Mouse (Mus musculus) intestine, embryonic 14.5 days (tissue): Measurements from ENCODE around the gene Col15a1. TPM values are rescaled to one million over a fixed set of nuclear protein-coding genes. Genes with fewer than 3 reads are reported as not detected.

Experiments used
- ATAC-seq: fragments of 200-750 bp; cut with Nextera tagmentation; replicated peaks from 2 replicates; pipeline ENCODE4 v1.8.0; 2017; ENCODE audit warnings: low read depth, moderate number of reproducible peaks, moderate TSS enrichment, moderate library complexity; ENCODE audit not compliant: low FRiP score, low TSS enrichment
- DNase-seq: peaks from one replicate; pipeline ENCODE4 v3.0.0-alpha.2; 2018; ENCODE audit warnings: low spot score
- H3K27ac ChIP-seq: fragments of 300-500 bp; sonication (generic); 2 replicates; pipeline ENCODE4 v1.5.1; 2014; ENCODE audit warnings: low read depth, mild to moderate bottlenecking, control low read depth
- H3K27me3 ChIP-seq: fragments of 300-500 bp; sonication (generic); replicated peaks from 2 replicates; pipeline ENCODE4 v1.6.1; 2014; ENCODE audit warnings: low read length, control low read depth; ENCODE audit not compliant: control insufficient read depth, insufficient read depth
- H3K36me3 ChIP-seq: fragments of 300-500 bp; sonication (generic); 2 replicates; pipeline ENCODE4 v1.6.1; 2014; ENCODE audit warnings: low read length, control low read depth; ENCODE audit not compliant: control insufficient read depth, insufficient read depth
- H3K4me1 ChIP-seq: fragments of 300-500 bp; sonication (generic); replicated peaks from 2 replicates; pipeline ENCODE4 v1.6.1; 2014; ENCODE audit warnings: low read length, control low read depth, mixed read lengths; ENCODE audit not compliant: control insufficient read depth, insufficient read depth
- H3K4me2 ChIP-seq: fragments of 300-500 bp; sonication (generic); 2 replicates; pipeline ENCODE4 v1.6.1; 2014; ENCODE audit warnings: low read length
- H3K4me3 ChIP-seq: fragments of 300-500 bp; sonication (generic); 2 replicates; pipeline ENCODE4 v1.5.1; 2014; ENCODE audit warnings: low read depth, low read length, control low read depth, mixed read lengths
- H3K9ac ChIP-seq: fragments of 300-500 bp; sonication (generic); 2 replicates; pipeline ENCODE4 v1.6.1; 2014; ENCODE audit warnings: mild to moderate bottlenecking, low read length
- H3K9me3 ChIP-seq: fragments of 300-500 bp; sonication (generic); 2 replicates; pipeline ENCODE4 v1.6.1; 2016; ENCODE audit warnings: low read length, control low read depth; ENCODE audit not compliant: control insufficient read depth
- WGBS: fragments of 180-500 bp; shearing (Covaris S2); extraction: QIAGEN DNeasy Blood & Tissue Kit; methylation state at CpG from one replicate; pipeline ENCODE4 v1.1.7; 2014; 5-methylcytosine and 5-hydroxymethylcytosine counted together
- polyA plus RNA-seq: library from polyadenylated mRNA; unstranded; fragments of >200 nt; fragmentation: Nextera tagmentation; extraction: Ambion mirVana; gene quantifications from 2 replicates; pipeline ENCODE4 v1.2.1, GENCODE M21; 2014

Gene Col15a1
- polyA plus RNA-seq, 1 experiment from 2014 or later, result 15.5 TPM

DNA sequence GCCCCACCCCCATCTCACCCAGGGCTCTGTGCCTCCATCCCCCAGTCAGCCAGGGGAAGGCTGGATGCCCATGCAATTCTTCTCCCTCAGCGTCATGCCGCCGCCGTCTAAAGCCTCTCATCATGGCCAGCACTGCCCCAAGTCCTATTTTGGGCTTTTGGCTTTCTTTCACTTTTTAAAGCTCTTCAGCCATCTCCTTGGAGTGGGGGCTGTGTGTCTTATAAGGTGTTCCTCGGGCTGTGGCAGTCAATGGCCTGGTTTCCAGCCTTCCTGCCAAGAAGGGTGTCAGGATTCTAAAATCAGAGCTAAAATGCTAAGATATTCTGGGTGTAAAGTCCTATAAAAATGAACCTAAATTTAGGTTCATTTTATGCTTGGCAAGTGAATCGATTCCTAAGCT is 39.6 kb downstream of the Col15a1 start:
- no peaks in the 10 kb centered on the region for H3K36me3 ChIP-seq
- 74% methylated on average over 6 of the region's 6 CpGs for WGBS
- no peak overlapping the region for H3K27ac ChIP-seq
- no peak for DNase-seq
- H3K9ac ChIP-seq, result no peak overlapping the region
- no peaks in the 10 kb centered on the region for H3K4me1 ChIP-seq
- ATAC-seq, result no peak
- peaks cover 2% of the 10 kb centered on the region; the same call in 1 of the 2 replicates for H3K9me3 ChIP-seq
- no peak overlapping the region for H3K4me2 ChIP-seq
- H3K4me3 ChIP-seq, result no peak overlapping the region
- no peaks in the 10 kb centered on the region for H3K27me3 ChIP-seq

GRCm38 (mm10) chr4:47249193-47249592 is 41.2 kb downstream of the Col15a1 start:
- WGBS, result 86% methylated on average over 6 of the region's 6 CpGs
- H3K4me2 ChIP-seq, result no peak overlapping the region
- H3K27ac ChIP-seq, result no peak overlapping the region

GRCm38 (mm10) chr4:47251069-47251468 is 43.1 kb downstream of the Col15a1 start:
- no peak overlapping the region for H3K4me2 ChIP-seq
- no peaks in the 10 kb centered on the region for H3K4me1 ChIP-seq
- no peak overlapping the region for H3K9ac ChIP-seq
- no peak overlapping the region for H3K4me3 ChIP-seq
- H3K9me3 ChIP-seq, result peaks cover 8% of the 10 kb centered on the region; the same call in 1 of the 2 replicates
- ATAC-seq (0 out of 2 replicates have a peak, but pooled peaks have one; percentile 51), DNase-seq (peak; percentile 77)
- 39% methylated on average over 5 of the region's 5 CpGs for WGBS
- no peaks in the 10 kb centered on the region for H3K36me3 ChIP-seq
- H3K27me3 ChIP-seq, result no peaks in the 10 kb centered on the region
- H3K27ac ChIP-seq, result no peak overlapping the region

More at GRCm38 (mm10) chr4:47249193-47249592, 41.2 kb downstream of the Col15a1 start:
- Histone ChIP-seq H3K4me1 (no peaks in the 10 kb centered on the region), H3K9me3 (peaks cover 8% of the 10 kb centered on the region; the same call in 1 of the 2 replicates), H3K4me3 (no peak overlapping the region), H3K9ac (no peak overlapping the region), H3K27me3 (no peaks in the 10 kb centered on the region), H3K36me3 (no peaks in the 10 kb centered on the region)
- ATAC-seq (no peak), DNase-seq (no peak)

GRCm38 (mm10) chr4:47251693-47252435 is 43.9 kb downstream of the Col15a1 start:
- no peak overlapping the region for H3K27ac ChIP-seq
- H3K9me3 ChIP-seq, result peaks cover 8% of the 10 kb centered on the region; the same call in 1 of the 2 replicates
- ATAC-seq (no peak), DNase-seq (no peak)
- no peak overlapping the region for H3K4me2 ChIP-seq
- no peaks in the 10 kb centered on the region for H3K36me3 ChIP-seq
- no peaks in the 10 kb centered on the region for H3K4me1 ChIP-seq
- no peak overlapping the region for H3K4me3 ChIP-seq
- 83% methylated on average over 11 of the region's 11 CpGs for WGBS
- no peak overlapping the region for H3K9ac ChIP-seq
- H3K27me3 ChIP-seq, result no peaks in the 10 kb centered on the region

DNA sequence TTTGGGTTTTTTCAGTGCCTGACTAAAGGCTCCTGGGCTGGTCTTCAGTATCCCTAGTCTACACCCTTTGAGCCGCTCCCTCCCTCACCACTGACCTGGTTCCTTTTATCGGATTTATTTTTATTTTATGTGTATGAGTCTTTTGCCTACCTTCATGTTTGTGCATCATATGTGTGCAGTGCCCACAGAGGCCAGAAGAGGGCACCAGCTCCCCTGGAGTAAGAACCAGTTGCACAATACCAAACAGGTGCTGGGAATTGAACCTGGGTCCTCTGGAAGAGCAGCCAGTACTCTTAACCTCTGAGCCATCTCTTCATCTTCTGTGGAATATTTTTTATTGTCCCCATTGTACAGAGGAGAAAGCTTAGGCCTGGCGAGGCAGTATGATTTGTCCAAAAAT is 44.7 kb downstream of the Col15a1 start:
- Histone ChIP-seq H3K36me3 (no peaks in the 10 kb centered on the region), H3K4me1 (no peaks in the 10 kb centered on the region), H3K27me3 (no peaks in the 10 kb centered on the region), H3K4me2 (no peak overlapping the region), H3K9ac (no peak overlapping the region), H3K27ac (no peak overlapping the region), H3K9me3 (peaks cover 8% of the 10 kb centered on the region; the same call in 1 of the 2 replicates), H3K4me3 (no peak overlapping the region)
- no peak for DNase-seq
- ATAC-seq, result no peak
- WGBS, result 98% methylated on average over 3 of the region's 3 CpGs

GRCm38 (mm10) chr4:47255641-47256040 is 47.7 kb downstream of the Col15a1 start:
- H3K27me3 ChIP-seq, result no peaks in the 10 kb centered on the region
- H3K4me1 ChIP-seq, result no peaks in the 10 kb centered on the region
- H3K4me3 ChIP-seq, result no peak overlapping the region
- H3K9me3 ChIP-seq, result peaks cover 8% of the 10 kb centered on the region; the same call in 1 of the 2 replicates
- H3K9ac ChIP-seq, result no peak overlapping the region
- H3K36me3 ChIP-seq, result no peaks in the 10 kb centered on the region
- peak; percentile 90 for DNase-seq
- no peak overlapping the region for H3K4me2 ChIP-seq
- peak; percentile 53; the same call in 1 of the 2 replicates for ATAC-seq
- H3K27ac ChIP-seq, result no peak overlapping the region
- WGBS, result 50% methylated on average over 4 of the region's 4 CpGs

GRCm38 (mm10) chr4:47258201-47258600 is 50.2 kb downstream of the Col15a1 start:
- H3K4me3 ChIP-seq, result no peak overlapping the region
- H3K4me2 ChIP-seq, result no peak overlapping the region
- no peak overlapping the region for H3K27ac ChIP-seq
- WGBS, result 44% methylated on average over 3 of the region's 3 CpGs
- no peak for ATAC-seq
- H3K9ac ChIP-seq, result no peak overlapping the region
- H3K9me3 ChIP-seq, result peaks cover under 1% of the 10 kb centered on the region; the same call in 1 of the 2 replicates
- DNase-seq, result no peak
- no peaks in the 10 kb centered on the region for H3K27me3 ChIP-seq
- H3K36me3 ChIP-seq, result no peaks in the 10 kb centered on the region
- no peaks in the 10 kb centered on the region for H3K4me1 ChIP-seq

DNA sequence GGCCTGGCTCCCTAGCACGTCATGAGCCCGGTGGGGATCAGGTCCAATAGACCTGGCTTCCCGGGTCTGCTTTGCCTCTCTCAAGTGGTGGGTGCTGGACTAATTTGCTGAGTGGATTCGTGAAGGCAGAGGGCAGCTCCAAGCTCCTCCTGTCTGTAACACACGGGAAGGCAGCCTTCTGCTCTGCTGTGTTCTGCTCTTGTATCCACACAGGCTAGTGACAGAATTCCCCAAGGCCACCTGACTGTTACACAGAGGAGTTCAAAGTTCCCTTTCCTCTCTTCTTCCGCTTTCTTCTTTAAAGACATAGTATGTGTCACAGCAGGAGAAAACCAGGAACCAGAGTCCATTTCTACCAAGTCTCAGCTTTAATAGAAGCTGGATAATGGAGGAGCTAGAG is 53.1 kb downstream of the Col15a1 start:
- WGBS, result 70% methylated on average over 6 of the region's 6 CpGs
- Histone ChIP-seq H3K36me3 (no peaks in the 10 kb centered on the region), H3K4me2 (no peak overlapping the region), H3K4me3 (no peak overlapping the region), H3K9ac (no peak overlapping the region), H3K4me1 (no peaks in the 10 kb centered on the region), H3K27ac (no peak overlapping the region), H3K27me3 (no peaks in the 10 kb centered on the region), H3K9me3 (no peaks in the 10 kb centered on the region)
- DNase-seq (no peak), ATAC-seq (no peak)

DNA sequence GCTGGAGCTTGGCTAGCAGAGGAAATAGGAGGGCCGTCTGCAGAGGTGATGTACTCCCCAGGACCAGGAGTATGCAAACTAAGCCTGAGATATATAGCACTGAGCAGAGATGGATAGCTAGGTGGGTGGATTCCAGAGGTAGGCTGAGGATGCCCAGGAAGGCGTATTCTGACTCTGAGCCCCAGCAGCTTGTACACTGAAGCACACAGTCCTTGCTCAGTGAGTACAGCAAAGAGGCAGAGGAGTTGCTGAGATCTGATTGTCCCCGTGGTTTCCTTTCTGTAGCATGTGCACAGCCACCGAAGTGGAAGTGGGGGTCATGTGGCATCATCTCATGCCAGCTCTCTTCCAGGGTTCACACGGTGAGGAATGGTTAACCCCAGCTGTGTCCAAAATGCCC is 54.0 kb downstream of the Col15a1 start:
- ATAC-seq, result no peak
- no peak overlapping the region for H3K4me2 ChIP-seq
- no peaks in the 10 kb centered on the region for H3K9me3 ChIP-seq
- no peak overlapping the region for H3K27ac ChIP-seq
- no peak for DNase-seq
- H3K9ac ChIP-seq, result no peak overlapping the region
- no peaks in the 10 kb centered on the region for H3K36me3 ChIP-seq
- H3K4me1 ChIP-seq, result no peaks in the 10 kb centered on the region
- no peaks in the 10 kb centered on the region for H3K27me3 ChIP-seq
- 73% methylated on average over 5 of the region's 5 CpGs for WGBS
- no peak overlapping the region for H3K4me3 ChIP-seq
